Mouse (Mus musculus): ENCODE measurements around the gene Srsf12.

DNA sequence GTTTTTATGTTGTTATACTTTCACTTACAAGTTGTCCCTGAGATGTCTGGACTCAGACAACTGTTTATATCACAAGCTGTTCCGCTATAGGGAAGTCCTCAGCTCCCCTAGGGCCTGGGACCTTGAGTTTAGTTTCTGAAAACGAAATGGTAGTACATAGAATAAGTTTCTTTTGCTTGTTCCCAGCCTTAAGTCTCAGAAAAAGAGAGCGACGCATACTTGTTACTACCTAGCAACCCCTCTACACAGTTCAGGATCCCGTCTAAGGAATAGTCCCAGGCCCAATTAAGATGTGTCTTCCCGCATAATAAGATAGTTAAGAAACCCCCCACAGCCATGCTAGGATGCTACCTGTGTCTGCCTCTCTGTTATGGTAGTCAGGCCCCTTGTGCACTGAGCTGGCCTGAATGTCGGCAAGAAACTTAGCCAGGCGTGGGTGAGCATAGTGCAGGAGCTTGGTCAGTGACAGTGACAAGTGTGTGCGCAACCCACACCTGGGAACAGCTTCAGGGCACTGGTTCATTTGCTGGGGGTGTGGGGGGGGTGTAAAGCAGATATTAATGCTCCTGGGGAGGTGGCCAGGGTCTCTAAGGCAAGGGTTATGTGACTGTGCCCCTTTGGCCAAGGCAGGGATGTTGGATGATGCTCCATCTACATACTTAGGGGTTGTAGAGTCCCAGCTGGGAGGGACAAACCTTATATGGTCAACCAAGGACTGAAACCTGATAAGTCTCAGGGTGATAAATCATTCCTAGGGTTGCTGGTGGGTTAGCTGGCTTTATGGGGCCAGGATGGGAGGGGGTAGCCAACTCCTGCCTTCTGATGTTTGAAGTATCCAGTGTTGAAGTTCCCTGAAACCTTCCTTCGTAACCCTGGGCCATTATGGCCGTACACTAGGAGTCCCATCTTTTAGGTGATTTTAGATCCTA lies 61.9 kb downstream of the Srsf12 start:
- no peak for TF ChIP-seq CTCF (IDR thresholded peaks at IDR 0.05; ENCODE audit: low read depth, low read length)
- no peak for TF ChIP-seq POLR2A (IDR thresholded peaks at IDR 0.05; ENCODE audit: borderline replicate concordance, low read depth, low read length)
